Mouse (Mus musculus): ENCODE measurements around the gene Sdsl. TPM values are rescaled to one million over a fixed set of nuclear protein-coding genes. Genes with fewer than 3 reads are reported as not detected.

Sdsl gene
- polyA plus RNA-seq, 1 experiment from 2014 or later = 6.1 TPM

- H3K4me2 ChIP-seq (replicated peaks) = no peak overlapping the region
- DNase-seq (ENCODE audit: low spot score) = no peak
- 85% methylated on average over 8 of the region's 8 CpGs for WGBS
- peaks cover 5% of the 10 kb centered on the region; the same call in 1 of the 2 replicates for H3K36me3 ChIP-seq (replicated peaks; ENCODE audit: control insufficient read depth, insufficient read depth)
- no peak for ATAC-seq (ENCODE audit: low FRiP score)
- H3K27ac ChIP-seq = no peak overlapping the region
- H3K4me3 ChIP-seq (replicated peaks; ENCODE audit: low read length) = no peak overlapping the region
- no peaks in the 10 kb centered on the region for H3K9me3 ChIP-seq (ENCODE audit: control insufficient read depth, low read length)
- H3K9ac ChIP-seq = no peak overlapping the region
- H3K27me3 ChIP-seq (ENCODE audit: control insufficient read depth, insufficient read depth, low read length) = peaks cover 39% of the 10 kb centered on the region
- 0 out of 2 replicates have a peak, but pooled peaks cover 10% of the 10 kb centered on the region for H3K4me1 ChIP-seq (replicated peaks; ENCODE audit: control insufficient read depth, insufficient read depth, low read length)
These were observed 52.5 kb downstream of the Sdsl start for GRCm38 (mm10) chr5:120420106-120420505.

- no peak for ATAC-seq (ENCODE audit: low FRiP score)
- WGBS = 80% methylated on average over 6 of the region's 6 CpGs
- H3K27me3 ChIP-seq (ENCODE audit: control insufficient read depth, insufficient read depth, low read length) = no peaks in the 10 kb centered on the region
These were observed 59.2 kb downstream of the Sdsl start for GRCm38 (mm10) chr5:120413436-120413835.

GRCm38 (mm10) chr5:120409385-120410378 is 62.9 kb downstream of the Sdsl start:
- peak overlapping the region; percentile 92 for H3K27ac ChIP-seq
- H3K9ac ChIP-seq = peak overlapping the region; percentile 52
- H3K27me3 ChIP-seq (ENCODE audit: control insufficient read depth, insufficient read depth, low read length) = no peaks in the 10 kb centered on the region
- H3K4me1 ChIP-seq (replicated peaks; ENCODE audit: control insufficient read depth, insufficient read depth, low read length) = peaks cover 16% of the 10 kb centered on the region
- ATAC-seq (ENCODE audit: low FRiP score) = peak; percentile 87
- peak overlapping the region; percentile 54 for H3K4me2 ChIP-seq (replicated peaks)
- H3K9me3 ChIP-seq (ENCODE audit: control insufficient read depth, low read length) = no peaks in the 10 kb centered on the region
- 2% methylated on average over 41 of the region's 41 CpGs for WGBS
- peak; percentile 75 for DNase-seq (ENCODE audit: low spot score)
- H3K4me3 ChIP-seq (replicated peaks; ENCODE audit: low read length) = peak overlapping the region; percentile 18
- H3K36me3 ChIP-seq (replicated peaks; ENCODE audit: control insufficient read depth, insufficient read depth) = no peaks in the 10 kb centered on the region

More at GRCm38 (mm10) chr5:120413436-120413835, 59.2 kb downstream of the Sdsl start:
- no peak for DNase-seq (ENCODE audit: low spot score)
- H3K4me1 ChIP-seq (replicated peaks; ENCODE audit: control insufficient read depth, insufficient read depth, low read length) = peaks cover 14% of the 10 kb centered on the region
- H3K9ac ChIP-seq = no peak overlapping the region
- no peak overlapping the region for H3K27ac ChIP-seq
- H3K36me3 ChIP-seq (replicated peaks; ENCODE audit: control insufficient read depth, insufficient read depth) = no peaks in the 10 kb centered on the region; the same call in 1 of the 2 replicates
- no peak overlapping the region for H3K4me3 ChIP-seq (replicated peaks; ENCODE audit: low read length)
- H3K4me2 ChIP-seq (replicated peaks) = no peak overlapping the region
- H3K9me3 ChIP-seq (ENCODE audit: control insufficient read depth, low read length) = no peaks in the 10 kb centered on the region

GRCm38 (mm10) chr5:120408933-120409332 is 63.7 kb downstream of the Sdsl start:
- Histone ChIP-seq H3K4me1 (replicated peaks; ENCODE audit: control insufficient read depth, insufficient read depth, low read length) (peaks cover 16% of the 10 kb centered on the region), H3K9ac (peak overlapping the region; percentile 52), H3K9me3 (ENCODE audit: control insufficient read depth, low read length) (no peaks in the 10 kb centered on the region), H3K27ac (peak overlapping the region; percentile 92), H3K4me2 (replicated peaks) (peak overlapping the region; percentile 54), H3K27me3 (ENCODE audit: control insufficient read depth, insufficient read depth, low read length) (no peaks in the 10 kb centered on the region), H3K36me3 (replicated peaks; ENCODE audit: control insufficient read depth, insufficient read depth) (no peaks in the 10 kb centered on the region), H3K4me3 (replicated peaks; ENCODE audit: low read length) (peak overlapping the region; percentile 18)
- ATAC-seq (ENCODE audit: low FRiP score) (peak; percentile 41), DNase-seq (ENCODE audit: low spot score) (no peak)
- 45% methylated on average over 14 of the region's 14 CpGs for WGBS

Other genes with a start within 250 kb of the Sdsl start
- gene Lhx5, start 41.1 kb downstream of the Sdsl start, polyA plus RNA-seq (2014; fragmentation: Nextera tagmentation; extraction: Ambion mirVana) = 20.4 and 23.1 TPM in 2 replicates
- gene Sds, start 3.7 kb upstream of the Sdsl start, polyA plus RNA-seq (2014; fragmentation: Nextera tagmentation; extraction: Ambion mirVana) = not detected in 2 replicates
- gene Plbd2, start 30.8 kb upstream of the Sdsl start, polyA plus RNA-seq (2014; fragmentation: Nextera tagmentation; extraction: Ambion mirVana) = 26.8 and 28.8 TPM in 2 replicates
- 1.3 and 1.4 TPM in 2 replicates for gene Slc8b1, start 38.4 kb upstream of the Sdsl start, polyA plus RNA-seq (2014; fragmentation: Nextera tagmentation; extraction: Ambion mirVana)
- gene Tpcn1, start 115.9 kb upstream of the Sdsl start, polyA plus RNA-seq (2014; fragmentation: Nextera tagmentation; extraction: Ambion mirVana) = 13.4 and 15.7 TPM in 2 replicates
- gene Iqcd, start 116.2 kb upstream of the Sdsl start, polyA plus RNA-seq (2014; fragmentation: Nextera tagmentation; extraction: Ambion mirVana) = 1.5 and 1.9 TPM in 2 replicates
- gene Rita1, start 139.8 kb upstream of the Sdsl start, polyA plus RNA-seq (2014; fragmentation: Nextera tagmentation; extraction: Ambion mirVana) = 20.1 and 20.6 TPM in 2 replicates
- 27.8 and 29.8 TPM in 2 replicates for gene Ddx54, start 139.9 kb upstream of the Sdsl start, polyA plus RNA-seq (2014; fragmentation: Nextera tagmentation; extraction: Ambion mirVana)
- gene Cfap73, start 161.4 kb upstream of the Sdsl start, polyA plus RNA-seq (2014; fragmentation: Nextera tagmentation; extraction: Ambion mirVana) = 0.53 and 1.1 TPM in 2 replicates
- 0.31 and 0.74 TPM in 2 replicates for gene Rasal1, start 176.0 kb upstream of the Sdsl start, polyA plus RNA-seq (2014; fragmentation: Nextera tagmentation; extraction: Ambion mirVana)
- 53.9 and 64.1 TPM in 2 replicates for gene Dtx1, start 239.1 kb upstream of the Sdsl start, polyA plus RNA-seq (2014; fragmentation: Nextera tagmentation; extraction: Ambion mirVana)

Measured in hindbrain, embryonic 14.5 days (tissue).